Mouse (Mus musculus): ENCODE data around the gene Olfr1346. TPM values are rescaled to one million over a fixed set of nuclear protein-coding genes. Genes with fewer than 3 reads are reported as not detected.

Olfr1346 gene
- polyA plus RNA-seq, 2 experiments = not detected

- no peaks in the 10 kb centered on the region for H3K36me3 ChIP-seq (ENCODE audit: control insufficient read depth, insufficient read depth, low read length)
- DNase-seq (ENCODE audit: low spot score) (no peak), ATAC-seq (ENCODE audit: low FRiP score, low read depth) (no peak)
- no peaks in the 10 kb centered on the region for H3K9me3 ChIP-seq (ENCODE audit: control insufficient read depth, low read length)
- H3K27me3 ChIP-seq (ENCODE audit: control insufficient read depth, insufficient read depth, low read length) = no peaks in the 10 kb centered on the region
- H3K9ac ChIP-seq (ENCODE audit: low read depth, low read length, severe bottlenecking) = no peak within 1 kb of the TSS
- no peak within 1 kb of the TSS for H3K4me2 ChIP-seq (replicated peaks; ENCODE audit: low read depth, low read length, severe bottlenecking)
- no peak within 1 kb of the TSS for H3K4me3 ChIP-seq (replicated peaks; ENCODE audit: low read length)
- no peak for TF ChIP-seq POLR2A (IDR thresholded peaks at IDR 0.05; ENCODE audit: borderline replicate concordance, extremely low read depth, insufficient read depth, insufficient read length)
- H3K27ac ChIP-seq (replicated peaks; ENCODE audit: low read depth, low read length) = no peak within 1 kb of the TSS
- WGBS = 100% methylated on average over 1 of the region's 1 CpGs
- H3K4me1 ChIP-seq (ENCODE audit: control insufficient read depth, insufficient read depth, low read length) = no peaks in the 10 kb centered on the region
Observed at GRCm38 (mm10) chr7:6508648-6509047, 41.7 kb downstream of the Olfr1346 start, which contains the start of gene Olfr1348. Gene Olfr1348 (minus strand): TSS chr7:6508748.

GRCm38 (mm10) chr7:6521666-6522065 lies 54.8 kb downstream of the Olfr1346 start:
- no peak for TF ChIP-seq POLR2A (IDR thresholded peaks at IDR 0.05; ENCODE audit: borderline replicate concordance, extremely low read depth, insufficient read depth, insufficient read length)
- Histone ChIP-seq H3K9me3 (ENCODE audit: control insufficient read depth, low read length) (peaks cover 6% of the 10 kb centered on the region; the same call in 1 of the 2 replicates), H3K4me1 (ENCODE audit: control insufficient read depth, insufficient read depth, low read length) (no peaks in the 10 kb centered on the region), H3K9ac (ENCODE audit: low read depth, low read length, severe bottlenecking) (no peak overlapping the region), H3K4me2 (replicated peaks; ENCODE audit: low read depth, low read length, severe bottlenecking) (no peak overlapping the region), H3K36me3 (ENCODE audit: control insufficient read depth, insufficient read depth, low read length) (no peaks in the 10 kb centered on the region), H3K27ac (replicated peaks; ENCODE audit: low read depth, low read length) (no peak overlapping the region), H3K27me3 (ENCODE audit: control insufficient read depth, insufficient read depth, low read length) (no peaks in the 10 kb centered on the region), H3K4me3 (replicated peaks; ENCODE audit: low read length) (no peak overlapping the region)
- DNase-seq (ENCODE audit: low spot score) = no peak
- no peak for ATAC-seq (ENCODE audit: low FRiP score, low read depth)
- 33% methylated on average over 1 of the region's 1 CpGs for WGBS

GRCm38 (mm10) chr7:6522850-6523249 lies 55.9 kb downstream of the Olfr1346 start, which contains the start of gene Olfr1349:
Gene Olfr1349 (minus strand): TSS chr7:6522950.
- H3K9me3 ChIP-seq (ENCODE audit: control insufficient read depth, low read length) = peaks cover 6% of the 10 kb centered on the region; the same call in 1 of the 2 replicates
- no peak within 1 kb of the TSS for H3K9ac ChIP-seq (ENCODE audit: low read depth, low read length, severe bottlenecking)
- no peak within 1 kb of the TSS for H3K27ac ChIP-seq (replicated peaks; ENCODE audit: low read depth, low read length)
- no peak for TF ChIP-seq POLR2A (IDR thresholded peaks at IDR 0.05; ENCODE audit: borderline replicate concordance, extremely low read depth, insufficient read depth, insufficient read length)
- 80% methylated on average over 5 of the region's 5 CpGs for WGBS
- H3K4me2 ChIP-seq (replicated peaks; ENCODE audit: low read depth, low read length, severe bottlenecking) = no peak within 1 kb of the TSS
- DNase-seq (ENCODE audit: low spot score) (no peak), ATAC-seq (ENCODE audit: low FRiP score, low read depth) (no peak)
- H3K4me1 ChIP-seq (ENCODE audit: control insufficient read depth, insufficient read depth, low read length) = no peaks in the 10 kb centered on the region
- H3K36me3 ChIP-seq (ENCODE audit: control insufficient read depth, insufficient read depth, low read length) = no peaks in the 10 kb centered on the region
- no peak within 1 kb of the TSS for H3K4me3 ChIP-seq (replicated peaks; ENCODE audit: low read length)
- H3K27me3 ChIP-seq (ENCODE audit: control insufficient read depth, insufficient read depth, low read length) = no peaks in the 10 kb centered on the region

- TF ChIP-seq POLR2A (IDR thresholded peaks at IDR 0.05; ENCODE audit: borderline replicate concordance, extremely low read depth, insufficient read depth, insufficient read length) = no peak
- H3K36me3 ChIP-seq (ENCODE audit: control insufficient read depth, insufficient read depth, low read length) = no peaks in the 10 kb centered on the region
- no peak overlapping the region for H3K4me2 ChIP-seq (replicated peaks; ENCODE audit: low read depth, low read length, severe bottlenecking)
- 66% methylated on average over 3 of the region's 3 CpGs for WGBS
- no peaks in the 10 kb centered on the region for H3K27me3 ChIP-seq (ENCODE audit: control insufficient read depth, insufficient read depth, low read length)
- H3K4me1 ChIP-seq (ENCODE audit: control insufficient read depth, insufficient read depth, low read length) = no peaks in the 10 kb centered on the region
- no peak overlapping the region for H3K27ac ChIP-seq (replicated peaks; ENCODE audit: low read depth, low read length)
- H3K9ac ChIP-seq (ENCODE audit: low read depth, low read length, severe bottlenecking) = no peak overlapping the region
- no peak overlapping the region for H3K4me3 ChIP-seq (replicated peaks; ENCODE audit: low read length)
- no peak for ATAC-seq (ENCODE audit: low FRiP score, low read depth)
- H3K9me3 ChIP-seq (ENCODE audit: control insufficient read depth, low read length) = peaks cover 6% of the 10 kb centered on the region; the same call in 1 of the 2 replicates
- no peak for DNase-seq (ENCODE audit: low spot score)
Observed at GRCm38 (mm10) chr7:6525001-6525400, 58.1 kb downstream of the Olfr1346 start.

GRCm38 (mm10) chr7:6526141-6526540 lies 59.2 kb downstream of the Olfr1346 start:
- WGBS = 73% methylated on average over 5 of the region's 5 CpGs
- no peak overlapping the region for H3K4me3 ChIP-seq (replicated peaks; ENCODE audit: low read length)
- no peaks in the 10 kb centered on the region for H3K27me3 ChIP-seq (ENCODE audit: control insufficient read depth, insufficient read depth, low read length)
- no peaks in the 10 kb centered on the region for H3K36me3 ChIP-seq (ENCODE audit: control insufficient read depth, insufficient read depth, low read length)
- H3K9ac ChIP-seq (ENCODE audit: low read depth, low read length, severe bottlenecking) = no peak overlapping the region
- H3K4me1 ChIP-seq (ENCODE audit: control insufficient read depth, insufficient read depth, low read length) = no peaks in the 10 kb centered on the region
- H3K27ac ChIP-seq (replicated peaks; ENCODE audit: low read depth, low read length) = no peak overlapping the region
- H3K9me3 ChIP-seq (ENCODE audit: control insufficient read depth, low read length) = peaks cover 6% of the 10 kb centered on the region; the same call in 1 of the 2 replicates
- no peak for DNase-seq (ENCODE audit: low spot score)
- H3K4me2 ChIP-seq (replicated peaks; ENCODE audit: low read depth, low read length, severe bottlenecking) = no peak overlapping the region
- no peak for ATAC-seq (ENCODE audit: low FRiP score, low read depth)
- TF ChIP-seq POLR2A (IDR thresholded peaks at IDR 0.05; ENCODE audit: borderline replicate concordance, extremely low read depth, insufficient read depth, insufficient read length) = no peak

Other genes with a start within 250 kb of the Olfr1346 start
- gene Zscan5b, start 244.8 kb upstream of the Olfr1346 start, polyA plus RNA-seq (2012; rRNA removed) = not detected in 2 replicates
- gene Zscan5b, start 244.8 kb upstream of the Olfr1346 start, polyA plus RNA-seq (2014; fragmentation: Nextera tagmentation; extraction: Ambion mirVana) = not detected in 2 replicates
- gene Epp13, start 214.4 kb upstream of the Olfr1346 start, polyA plus RNA-seq (2012; rRNA removed) = not detected in 2 replicates
- gene Epp13, start 214.4 kb upstream of the Olfr1346 start, polyA plus RNA-seq (2014; fragmentation: Nextera tagmentation; extraction: Ambion mirVana) = not detected in 2 replicates
- gene Zfp667, start 180.5 kb upstream of the Olfr1346 start, polyA plus RNA-seq (2012; rRNA removed) = 3.7 and 4.7 TPM in 2 replicates
- 8.4 and 8.5 TPM in 2 replicates for gene Zfp667, start 180.5 kb upstream of the Olfr1346 start, polyA plus RNA-seq (2014; fragmentation: Nextera tagmentation; extraction: Ambion mirVana)
- gene Zfp583, start 135.8 kb upstream of the Olfr1346 start, polyA plus RNA-seq (2012; rRNA removed) = 6.1 and 6.2 TPM in 2 replicates
- gene Zfp583, start 135.8 kb upstream of the Olfr1346 start, polyA plus RNA-seq (2014; fragmentation: Nextera tagmentation; extraction: Ambion mirVana) = 5.4 and 6.4 TPM in 2 replicates
- 1.4 and 1.9 TPM in 2 replicates for gene Gm3854, start 123.3 kb upstream of the Olfr1346 start, polyA plus RNA-seq (2012; rRNA removed)
- gene Gm3854, start 123.3 kb upstream of the Olfr1346 start, polyA plus RNA-seq (2014; fragmentation: Nextera tagmentation; extraction: Ambion mirVana) = 1.1 and 1.9 TPM in 2 replicates
- 1.1 and 2.1 TPM in 2 replicates for gene Zfp78, start 103.8 kb upstream of the Olfr1346 start, polyA plus RNA-seq (2012; rRNA removed)
- 2.8 and 3.4 TPM in 2 replicates for gene Zfp78, start 103.8 kb upstream of the Olfr1346 start, polyA plus RNA-seq (2014; fragmentation: Nextera tagmentation; extraction: Ambion mirVana)
- gene Zfp28, start 83.8 kb upstream of the Olfr1346 start, polyA plus RNA-seq (2012; rRNA removed) = 9.2 and 11.0 TPM in 2 replicates
- gene Zfp28, start 83.8 kb upstream of the Olfr1346 start, polyA plus RNA-seq (2014; fragmentation: Nextera tagmentation; extraction: Ambion mirVana) = 11.1 and 14.4 TPM in 2 replicates
- 0.31 and 0.51 TPM in 2 replicates for gene Smim17, start 68.4 kb upstream of the Olfr1346 start, polyA plus RNA-seq (2012; rRNA removed)
- 0.32 TPM in 1 of 2 replicates, not detected in the other for gene Smim17, start 68.4 kb upstream of the Olfr1346 start, polyA plus RNA-seq (2014; fragmentation: Nextera tagmentation; extraction: Ambion mirVana)
- 0.03 and 0.06 TPM in 2 replicates for gene Gm20715, start 56.8 kb upstream of the Olfr1346 start, polyA plus RNA-seq (2012; rRNA removed)
- gene Gm20715, start 56.8 kb upstream of the Olfr1346 start, polyA plus RNA-seq (2014; fragmentation: Nextera tagmentation; extraction: Ambion mirVana) = not detected in 2 replicates
- not detected in 2 replicates for gene Olfr1344, start 28.4 kb upstream of the Olfr1346 start, polyA plus RNA-seq (2012; rRNA removed)
- gene Olfr1344, start 28.4 kb upstream of the Olfr1346 start, polyA plus RNA-seq (2014; fragmentation: Nextera tagmentation; extraction: Ambion mirVana) = not detected in 2 replicates
- not detected in 2 replicates for gene Olfr1336, start 10.9 kb upstream of the Olfr1346 start, polyA plus RNA-seq (2012; rRNA removed)
- not detected in 2 replicates for gene Olfr1336, start 10.9 kb upstream of the Olfr1346 start, polyA plus RNA-seq (2014; fragmentation: Nextera tagmentation; extraction: Ambion mirVana)
- 0.09 TPM in 1 of 2 replicates, not detected in the other for gene Olfr5, start 19.8 kb downstream of the Olfr1346 start, polyA plus RNA-seq (2012; rRNA removed)
- not detected in 2 replicates for gene Olfr5, start 19.8 kb downstream of the Olfr1346 start, polyA plus RNA-seq (2014; fragmentation: Nextera tagmentation; extraction: Ambion mirVana)
- gene Olfr1347, start 32.7 kb downstream of the Olfr1346 start, polyA plus RNA-seq (2012; rRNA removed) = 0.04 TPM in 1 of 2 replicates, not detected in the other
- gene Olfr1347, start 32.7 kb downstream of the Olfr1346 start, polyA plus RNA-seq (2014; fragmentation: Nextera tagmentation; extraction: Ambion mirVana) = not detected in 2 replicates
- gene Olfr1348, start 41.6 kb downstream of the Olfr1346 start, polyA plus RNA-seq (2012; rRNA removed) = not detected in 2 replicates
- not detected in 2 replicates for gene Olfr1348, start 41.6 kb downstream of the Olfr1346 start, polyA plus RNA-seq (2014; fragmentation: Nextera tagmentation; extraction: Ambion mirVana)
- 0.18 and 0.60 TPM in 2 replicates for gene Olfr1349, start 55.8 kb downstream of the Olfr1346 start, polyA plus RNA-seq (2012; rRNA removed)
- gene Olfr1349, start 55.8 kb downstream of the Olfr1346 start, polyA plus RNA-seq (2014; fragmentation: Nextera tagmentation; extraction: Ambion mirVana) = not detected in 2 replicates
- not detected in 2 replicates for gene Olfr1350, start 97.7 kb downstream of the Olfr1346 start, polyA plus RNA-seq (2012; rRNA removed)
- gene Olfr1350, start 97.7 kb downstream of the Olfr1346 start, polyA plus RNA-seq (2014; fragmentation: Nextera tagmentation; extraction: Ambion mirVana) = not detected in 2 replicates
- 69.0 and 72.6 TPM in 2 replicates for gene Zim1, start 229.3 kb downstream of the Olfr1346 start, polyA plus RNA-seq (2012; rRNA removed)
- gene Zim1, start 229.3 kb downstream of the Olfr1346 start, polyA plus RNA-seq (2014; fragmentation: Nextera tagmentation; extraction: Ambion mirVana) = 9.4 and 14.3 TPM in 2 replicates

Measured in limb, embryonic 14.5 days (tissue).